Mouse (Mus musculus) forebrain, embryonic 12.5 days (tissue): ENCODE measurements around the gene Batf2. TPM values are rescaled to one million over a fixed set of nuclear protein-coding genes. Genes with fewer than 3 reads are reported as not detected.
A peak's percentile ranks its signal among the peaks of the same experiment; 100 is the strongest.

Experiments
- ATAC-seq: fragments of 200-750 bp; cut with Nextera tagmentation; 2 replicates; pipeline ENCODE4 v1.8.0; 2017; ENCODE audit warnings: moderate TSS enrichment; ENCODE audit not compliant: low FRiP score
- H3K27ac ChIP-seq: fragments of 300-500 bp; sonication (generic); 2 replicates; pipeline ENCODE4 v1.5.1; 2016; ENCODE audit warnings: mild to moderate bottlenecking
- H3K27me3 ChIP-seq: fragments of 300-500 bp; sonication (generic); 2 replicates; pipeline ENCODE4 v1.6.1; 2016; ENCODE audit warnings: mild to moderate bottlenecking
- H3K36me3 ChIP-seq: fragments of 300-500 bp; sonication (generic); replicated peaks from 2 replicates; pipeline ENCODE4 v1.6.1; 2016; ENCODE audit warnings: mild to moderate bottlenecking
- H3K4me1 ChIP-seq: fragments of 300-500 bp; sonication (generic); 2 replicates; pipeline ENCODE4 v1.6.1; 2016
- H3K4me2 ChIP-seq: fragments of 300-500 bp; sonication (generic); 2 replicates; pipeline ENCODE4 v1.6.1; 2016; ENCODE audit warnings: mild to moderate bottlenecking, moderate library complexity
- H3K4me3 ChIP-seq: fragments of 300-500 bp; sonication (generic); replicated peaks from 2 replicates; pipeline ENCODE4 v1.5.1; 2016; ENCODE audit warnings: mild to moderate bottlenecking
- H3K9ac ChIP-seq: fragments of 300-500 bp; sonication (generic); 2 replicates; pipeline ENCODE4 v1.6.1; 2016; ENCODE audit warnings: mild to moderate bottlenecking
- H3K9me3 ChIP-seq: fragments of 300-500 bp; sonication (generic); 2 replicates; pipeline ENCODE4 v1.6.1; 2016
- WGBS: fragments of 180-500 bp; shearing (Covaris S2); methylation state at CpG from one replicate; pipeline ENCODE4 v1.1.7; 2016; 5-methylcytosine and 5-hydroxymethylcytosine counted together
- polyA plus RNA-seq: library from polyadenylated mRNA; unstranded; fragments of >200 nt; fragmentation: Nextera tagmentation; extraction: Ambion mirVana; gene quantifications from 2 replicates; pipeline ENCODE4 v1.2.1, GENCODE M21; 2016

Batf2 gene
- polyA plus RNA-seq, 1 experiment from 2014 or later = not detected

- Histone ChIP-seq H3K4me3 (peak overlapping the region; percentile 73), H3K27ac (0 out of 2 replicates have a peak overlapping the region, but pooled peaks have one; percentile 9), H3K4me2 (peak overlapping the region; percentile 92), H3K9me3 (0 out of 2 replicates have a peak, but pooled peaks cover 3% of the 10 kb centered on the region), H3K36me3 (peaks cover 30% of the 10 kb centered on the region), H3K9ac (peak overlapping the region; percentile 80), H3K27me3 (no peaks in the 10 kb centered on the region), H3K4me1 (peaks cover 15% of the 10 kb centered on the region)
- 94% methylated on average over 6 of the region's 6 CpGs for WGBS
- ATAC-seq = no peak
Observed at GRCm38 (mm10) chr19:6139701-6140100, 1.1 kb upstream of the Batf2 start.

DNA sequence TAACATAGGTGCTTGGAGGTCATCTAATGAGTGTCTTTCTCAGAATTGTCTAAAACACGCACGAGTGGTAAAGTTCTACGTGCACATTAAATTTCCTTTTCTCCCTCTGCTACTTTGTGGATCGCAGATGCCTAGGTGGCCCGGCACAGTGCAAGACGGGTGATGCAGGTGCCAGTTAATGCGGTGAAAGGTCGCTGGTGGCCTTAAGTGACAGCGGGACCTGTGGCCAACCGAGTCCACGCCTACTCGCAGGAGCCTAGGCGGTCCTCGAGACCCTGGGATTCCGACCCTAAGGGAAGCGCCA lies 457 bp upstream of the Batf2 start:
- Histone ChIP-seq H3K9me3 (0 out of 2 replicates have a peak, but pooled peaks cover 3% of the 10 kb centered on the region), H3K36me3 (peaks cover 24% of the 10 kb centered on the region), H3K4me1 (peaks cover 15% of the 10 kb centered on the region), H3K27ac (peak overlapping the region; percentile 99), H3K27me3 (no peaks in the 10 kb centered on the region), H3K9ac (peak overlapping the region; percentile 80), H3K4me2 (peak overlapping the region; percentile 92), H3K4me3 (peak overlapping the region; percentile 73)
- 7% methylated on average over 16 of the region's 16 CpGs for WGBS
- ATAC-seq = no peak

DNA sequence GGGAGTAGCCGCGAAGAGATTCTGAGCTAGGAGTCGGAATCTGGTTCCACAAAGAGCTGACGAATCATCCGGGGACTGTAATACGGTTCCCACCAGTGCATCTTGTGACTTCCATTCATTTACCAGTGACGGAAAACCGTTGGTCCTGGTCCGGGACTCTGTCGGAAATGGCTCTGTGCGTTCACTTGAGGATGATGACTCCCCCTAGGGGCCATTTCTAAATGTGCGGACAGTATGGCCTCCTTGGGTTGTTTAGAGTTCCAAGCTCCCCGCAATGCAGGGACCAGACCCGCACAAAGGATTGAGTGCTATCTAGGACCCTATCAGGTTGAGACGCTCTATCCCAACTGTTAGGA lies 589 bp downstream of the Batf2 start, which contains the start of gene Arl2:
Arl2 (minus strand) TSS at position 155 of the 356 bp plus-strand sequence.
- Histone ChIP-seq H3K27me3 (no peaks in the 10 kb centered on the region), H3K4me3 (peak within 1 kb of the TSS; percentile 73), H3K36me3 (peaks cover 14% of the 10 kb centered on the region), H3K27ac (peak within 1 kb of the TSS; percentile 99), H3K9me3 (0 out of 2 replicates have a peak, but pooled peaks cover 3% of the 10 kb centered on the region), H3K4me2 (peak within 1 kb of the TSS; percentile 92), H3K4me1 (peaks cover 15% of the 10 kb centered on the region), H3K9ac (peak within 1 kb of the TSS; percentile 80)
- ATAC-seq = peak; percentile 81
- under 1% methylated on average over 15 of the region's 15 CpGs for WGBS

GRCm38 (mm10) chr19:6144842-6145241 lies 4.1 kb downstream of the Batf2 start:
- WGBS = 75% methylated on average over 5 of the region's 5 CpGs
- peaks cover 11% of the 10 kb centered on the region for H3K4me1 ChIP-seq
- H3K36me3 ChIP-seq = no peaks in the 10 kb centered on the region
- H3K27me3 ChIP-seq = no peaks in the 10 kb centered on the region
- no peak overlapping the region for H3K4me2 ChIP-seq
- H3K4me3 ChIP-seq = no peak overlapping the region
- H3K27ac ChIP-seq = no peak overlapping the region
- no peak for ATAC-seq
- H3K9me3 ChIP-seq = 0 out of 2 replicates have a peak, but pooled peaks cover 3% of the 10 kb centered on the region
- H3K9ac ChIP-seq = no peak overlapping the region

DNA sequence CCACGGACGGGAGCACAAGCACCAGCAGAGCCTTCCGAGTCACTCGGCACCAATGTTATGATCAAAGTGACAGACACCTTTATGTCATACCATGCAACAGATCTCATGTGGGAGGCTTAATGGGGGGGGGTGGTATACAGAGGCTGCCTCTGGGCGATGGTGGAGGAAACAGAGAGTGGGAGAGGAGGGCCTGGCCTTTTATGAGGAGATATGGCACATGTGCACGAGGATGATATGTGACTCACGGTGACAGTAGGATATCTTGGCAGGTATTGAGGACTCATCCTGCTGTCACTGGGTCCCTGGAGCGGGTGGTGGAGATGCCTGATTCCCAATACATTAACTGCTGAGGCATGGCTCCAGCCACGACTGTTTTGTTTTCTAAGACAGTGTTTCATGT lies 14.4 kb downstream of the Batf2 start:
- no peaks in the 10 kb centered on the region for H3K9me3 ChIP-seq
- no peak overlapping the region for H3K9ac ChIP-seq
- H3K27me3 ChIP-seq = no peaks in the 10 kb centered on the region
- no peak overlapping the region for H3K27ac ChIP-seq
- H3K36me3 ChIP-seq = no peaks in the 10 kb centered on the region
- ATAC-seq = no peak
- 84% methylated on average over 9 of the region's 9 CpGs for WGBS
- H3K4me3 ChIP-seq = no peak overlapping the region
- no peaks in the 10 kb centered on the region for H3K4me1 ChIP-seq
- no peak overlapping the region for H3K4me2 ChIP-seq

- H3K9me3 ChIP-seq = no peaks in the 10 kb centered on the region
- no peaks in the 10 kb centered on the region for H3K27me3 ChIP-seq
- no peaks in the 10 kb centered on the region for H3K36me3 ChIP-seq
- H3K4me1 ChIP-seq = no peaks in the 10 kb centered on the region
- no peak overlapping the region for H3K9ac ChIP-seq
- no peak overlapping the region for H3K4me2 ChIP-seq
- no peak overlapping the region for H3K4me3 ChIP-seq
- no peak for ATAC-seq
- 68% methylated on average over 8 of the region's 8 CpGs for WGBS
- no peak overlapping the region for H3K27ac ChIP-seq
Observed at GRCm38 (mm10) chr19:6156372-6156771, 15.6 kb downstream of the Batf2 start.

GRCm38 (mm10) chr19:6157220-6157619 lies 16.4 kb downstream of the Batf2 start:
- H3K4me3 ChIP-seq = no peak overlapping the region
- no peak overlapping the region for H3K27ac ChIP-seq
- H3K4me2 ChIP-seq = no peak overlapping the region
- ATAC-seq = no peak
- WGBS = 78% methylated on average over 6 of the region's 6 CpGs
- no peaks in the 10 kb centered on the region for H3K27me3 ChIP-seq
- H3K9me3 ChIP-seq = no peaks in the 10 kb centered on the region
- H3K36me3 ChIP-seq = no peaks in the 10 kb centered on the region
- no peaks in the 10 kb centered on the region for H3K4me1 ChIP-seq
- H3K9ac ChIP-seq = no peak overlapping the region

- H3K9me3 ChIP-seq = no peaks in the 10 kb centered on the region
- no peak overlapping the region for H3K27ac ChIP-seq
- no peak for ATAC-seq
- H3K4me3 ChIP-seq = no peak overlapping the region
- no peaks in the 10 kb centered on the region for H3K36me3 ChIP-seq
- H3K4me1 ChIP-seq = no peaks in the 10 kb centered on the region
- H3K4me2 ChIP-seq = no peak overlapping the region
- H3K27me3 ChIP-seq = 0 out of 2 replicates have a peak, but pooled peaks cover 7% of the 10 kb centered on the region
- H3K9ac ChIP-seq = no peak overlapping the region
- 79% methylated on average over 10 of the region's 10 CpGs for WGBS
Observed at GRCm38 (mm10) chr19:6163872-6164547, 23.2 kb downstream of the Batf2 start.

- no peaks in the 10 kb centered on the region for H3K9me3 ChIP-seq
- H3K9ac ChIP-seq = no peak overlapping the region
- H3K27me3 ChIP-seq = 0 out of 2 replicates have a peak, but pooled peaks cover 10% of the 10 kb centered on the region
- ATAC-seq = no peak
- H3K4me3 ChIP-seq = no peak overlapping the region
- H3K27ac ChIP-seq = no peak overlapping the region
- WGBS = 79% methylated on average over 4 of the region's 4 CpGs
- no peaks in the 10 kb centered on the region for H3K4me1 ChIP-seq
- no peak overlapping the region for H3K4me2 ChIP-seq
- H3K36me3 ChIP-seq = no peaks in the 10 kb centered on the region
Observed at GRCm38 (mm10) chr19:6166750-6167149, 26.0 kb downstream of the Batf2 start.

GRCm38 (mm10) chr19:6171215-6171614 lies 30.4 kb downstream of the Batf2 start:
- 82% methylated on average over 8 of the region's 8 CpGs for WGBS
- Histone ChIP-seq H3K9me3 (no peaks in the 10 kb centered on the region), H3K27me3 (peaks cover 8% of the 10 kb centered on the region; the same call in 1 of the 2 replicates), H3K4me2 (no peak overlapping the region), H3K4me1 (no peaks in the 10 kb centered on the region; the same call in 1 of the 2 replicates), H3K4me3 (no peak overlapping the region), H3K27ac (no peak overlapping the region), H3K36me3 (no peaks in the 10 kb centered on the region), H3K9ac (no peak overlapping the region)
- no peak for ATAC-seq

- Histone ChIP-seq H3K4me3 (no peak overlapping the region), H3K36me3 (no peaks in the 10 kb centered on the region), H3K27me3 (peaks cover 8% of the 10 kb centered on the region; the same call in 1 of the 2 replicates), H3K4me2 (no peak overlapping the region), H3K27ac (no peak overlapping the region), H3K9ac (no peak overlapping the region), H3K9me3 (no peaks in the 10 kb centered on the region), H3K4me1 (no peaks in the 10 kb centered on the region; the same call in 1 of the 2 replicates)
- no peak for ATAC-seq
- WGBS = 58% methylated on average over 5 of the region's 5 CpGs
Observed at GRCm38 (mm10) chr19:6174771-6175170, 34.0 kb downstream of the Batf2 start.

GRCm38 (mm10) chr19:6178775-6179174 lies 38.0 kb downstream of the Batf2 start:
- H3K27ac ChIP-seq = no peak overlapping the region
- no peak overlapping the region for H3K4me3 ChIP-seq
- WGBS = 90% methylated on average over 6 of the region's 6 CpGs
- no peaks in the 10 kb centered on the region for H3K9me3 ChIP-seq
- peaks cover 4% of the 10 kb centered on the region for H3K4me1 ChIP-seq
- H3K9ac ChIP-seq = no peak overlapping the region
- no peak overlapping the region for H3K4me2 ChIP-seq
- H3K36me3 ChIP-seq = no peaks in the 10 kb centered on the region
- H3K27me3 ChIP-seq = no peaks in the 10 kb centered on the region; the same call in 1 of the 2 replicates
- no peak for ATAC-seq

DNA sequence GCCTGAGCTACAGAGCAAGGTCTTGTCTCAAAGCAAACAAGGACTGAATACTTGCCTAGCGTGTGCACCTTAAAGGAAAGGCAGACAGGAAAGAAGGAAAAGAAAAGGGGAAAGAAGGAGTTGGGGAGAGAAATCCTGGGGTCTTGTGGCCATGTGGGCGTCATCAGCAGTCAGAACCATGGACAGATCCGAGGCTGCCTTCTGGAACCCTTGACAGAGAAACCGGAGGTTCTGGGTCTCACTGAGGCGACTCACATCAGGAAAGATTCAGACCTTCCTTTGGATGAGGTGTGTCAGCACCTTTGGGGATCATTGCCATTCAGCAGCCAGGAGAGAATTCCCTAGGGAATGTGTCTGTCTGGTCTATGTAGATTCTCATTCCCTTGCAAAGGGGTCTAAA lies 40.8 kb downstream of the Batf2 start:
- Histone ChIP-seq H3K27me3 (no peaks in the 10 kb centered on the region; the same call in 1 of the 2 replicates), H3K9me3 (no peaks in the 10 kb centered on the region), H3K4me2 (no peak overlapping the region), H3K4me1 (peaks cover 4% of the 10 kb centered on the region; the same call in 1 of the 2 replicates), H3K27ac (no peak overlapping the region), H3K4me3 (no peak overlapping the region), H3K36me3 (no peaks in the 10 kb centered on the region), H3K9ac (no peak overlapping the region)
- ATAC-seq = no peak
- WGBS = 32% methylated on average over 5 of the region's 5 CpGs
